Mouse (Mus musculus) erythroblast, embryonic 14.5 days (primary cell): ENCODE results near the gene Col27a1. TPM values are rescaled to one million over a fixed set of nuclear protein-coding genes. Genes with fewer than 3 reads are reported as not detected.

Experiments
- H3K27me3 ChIP-seq: 2 replicates; pipeline ENCODE4 v1.6.1; 2012; ENCODE audit warnings: inconsistent platforms; ENCODE audit not compliant: control insufficient read depth
- H3K36me3 ChIP-seq: 2 replicates; pipeline ENCODE4 v1.6.1; 2012; ENCODE audit warnings: mild to moderate bottlenecking, inconsistent platforms; ENCODE audit not compliant: control insufficient read depth
- H3K4me1 ChIP-seq: 2 replicates; pipeline ENCODE4 v1.6.1; 2012; ENCODE audit warnings: inconsistent platforms; ENCODE audit not compliant: control insufficient read depth
- H3K4me3 ChIP-seq: replicated peaks from 2 replicates; pipeline ENCODE3; 2012; ENCODE audit warnings: moderate library complexity, mild to moderate bottlenecking, inconsistent platforms
- H3K9me3 ChIP-seq: 2 replicates; pipeline ENCODE4 v1.6.1; 2012; ENCODE audit warnings: low read length, inconsistent platforms, mixed read lengths; ENCODE audit not compliant: control insufficient read depth
- GATA1 ChIP-seq: IDR thresholded peaks from 2 replicates; pipeline ENCODE4 v1.6.1; 2012; ENCODE audit warnings: low read length, inconsistent platforms, mixed read lengths
- TAL1 ChIP-seq: IDR thresholded peaks from 3 replicates; pipeline ENCODE4 v1.6.1; 2012; ENCODE audit warnings: low read length, inconsistent platforms, mixed read lengths
- polyA plus RNA-seq: library from polyadenylated mRNA; stranded (reverse); fragments of >175 nt; gene quantifications from 2 replicates; pipeline ENCODE4 v1.2.3, GENCODE M21; 2012

Col27a1 gene
- polyA plus RNA-seq, 1 experiment, result 0.01 TPM

DNA sequence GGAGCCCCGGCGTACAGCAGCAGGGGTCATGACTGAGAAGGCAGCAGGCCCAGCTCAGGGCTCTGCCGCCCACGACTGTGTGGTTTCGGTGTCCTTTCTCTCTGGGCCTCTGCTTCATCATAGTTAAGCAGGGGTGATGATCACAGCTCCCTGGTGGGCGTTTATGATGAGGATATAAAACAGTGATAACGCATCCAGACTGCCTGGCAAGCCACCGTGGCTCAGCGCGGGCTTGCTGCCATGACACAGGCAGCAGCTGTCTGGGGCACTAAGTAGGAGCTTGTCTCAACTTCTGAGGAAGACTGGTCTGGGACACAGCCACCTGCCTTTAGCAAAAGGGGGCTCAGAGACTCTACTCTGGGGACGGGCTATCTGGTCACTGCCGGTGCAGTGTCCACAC lies 169.7 kb downstream of the Col27a1 start:
- Histone ChIP-seq H3K4me1 (peaks cover 80% of the 10 kb centered on the region), H3K36me3 (peaks cover 88% of the 10 kb centered on the region), H3K4me3 (no peak overlapping the region), H3K27me3 (no peaks in the 10 kb centered on the region), H3K9me3 (no peaks in the 10 kb centered on the region)
- TF ChIP-seq GATA1 (no peak), TAL1 (no peak)

DNA sequence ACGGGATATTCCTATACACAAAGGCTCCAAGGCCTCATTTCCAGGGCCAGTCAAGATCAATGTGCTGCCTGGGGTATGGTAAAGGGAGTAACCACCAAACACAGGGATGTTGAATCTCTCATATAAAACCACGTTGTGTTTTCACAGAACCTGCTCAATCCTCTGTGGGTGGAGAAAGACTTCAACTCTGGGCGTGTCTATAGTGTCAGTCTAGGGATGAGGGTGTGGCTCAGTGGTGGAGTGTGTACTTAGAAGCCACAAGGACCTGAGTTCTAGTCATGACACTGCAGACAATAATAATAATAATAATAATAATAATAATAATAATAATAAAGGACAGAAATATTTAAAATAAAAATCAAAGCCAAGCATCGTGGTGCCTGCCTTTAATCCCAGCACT lies 170.5 kb downstream of the Col27a1 start:
- Histone ChIP-seq H3K9me3 (no peaks in the 10 kb centered on the region), H3K27me3 (no peaks in the 10 kb centered on the region), H3K4me3 (no peak overlapping the region), H3K36me3 (peaks cover 81% of the 10 kb centered on the region), H3K4me1 (peaks cover 82% of the 10 kb centered on the region)
- no peak for TF ChIP-seq TAL1
- TF ChIP-seq GATA1, result no peak

Other genes with a start within 250 kb of the Col27a1 start
- gene Zfp618, start 248.4 kb upstream of the Col27a1 start, polyA plus RNA-seq, result under 0.01 TPM in 1 of 2 replicates, not detected in the other
- 0.25 and 0.71 TPM in 2 replicates for gene Ambp, start 59.2 kb upstream of the Col27a1 start, polyA plus RNA-seq
- 0.03 TPM in 1 of 2 replicates, not detected in the other for gene Kif12, start 41.9 kb upstream of the Col27a1 start, polyA plus RNA-seq
- not detected in 2 replicates for gene Orm1, start 130.6 kb downstream of the Col27a1 start, polyA plus RNA-seq
- not detected in 2 replicates for gene Orm3, start 142.2 kb downstream of the Col27a1 start, polyA plus RNA-seq
- not detected in 2 replicates for gene Orm2, start 148.4 kb downstream of the Col27a1 start, polyA plus RNA-seq
- gene Akna, start 189.3 kb downstream of the Col27a1 start, polyA plus RNA-seq, result 1.3 and 1.6 TPM in 2 replicates